Mouse (Mus musculus): ENCODE measurements around the gene Gstt3.

DNA sequence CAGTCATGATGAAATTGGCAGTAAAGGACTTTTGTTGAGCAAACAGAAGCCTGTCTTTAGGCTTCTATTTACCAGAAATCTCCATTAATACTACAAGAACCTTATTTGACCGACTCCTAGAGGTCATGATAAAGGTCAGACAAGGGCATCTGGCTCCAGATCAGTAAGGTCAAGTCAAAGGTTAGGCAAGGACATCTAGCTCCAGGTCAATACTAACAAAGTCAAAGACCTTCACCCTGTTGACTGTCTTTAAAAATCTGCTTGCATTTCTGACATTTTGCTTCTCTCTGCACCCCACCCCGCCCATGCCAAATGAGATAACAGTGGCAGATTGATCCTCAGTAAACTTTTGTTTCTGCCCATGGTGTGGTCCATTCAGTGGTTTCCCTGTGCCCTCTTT, 23.0 kb upstream of the Gstt3 start:
- TF ChIP-seq E2F4 (IDR thresholded peaks at IDR 0.05; ENCODE audit: insufficient read depth) = no peak
- TF ChIP-seq TCF12 (IDR thresholded peaks at IDR 0.05; ENCODE audit: insufficient read depth, poor library complexity, severe bottlenecking) = no peak
- no peak for TF ChIP-seq MAX (IDR thresholded peaks at IDR 0.05; ENCODE audit: low read depth)
- no peak for TF ChIP-seq POLR2A (IDR thresholded peaks at IDR 0.05; ENCODE audit: insufficient read length, low read depth)
- TF ChIP-seq CEBPB (IDR thresholded peaks at IDR 0.05; ENCODE audit: insufficient read depth, poor library complexity, severe bottlenecking) = no peak
- no peak for TF ChIP-seq USF1 (IDR thresholded peaks at IDR 0.05; ENCODE audit: low read depth)
